Mouse (Mus musculus) forebrain, embryonic 16.5 days (tissue): ENCODE results near the gene Zc3h4. TPM values are rescaled to one million over a fixed set of nuclear protein-coding genes. Genes with fewer than 3 reads are reported as not detected.

Experiments
- ATAC-seq: fragments of 200-750 bp; cut with Nextera tagmentation; 2 replicates; pipeline ENCODE4 v1.8.0; 2017; ENCODE audit warnings: mild to moderate bottlenecking, moderate library complexity
- H3K27ac ChIP-seq: fragments of 300-500 bp; sonication (generic); 2 replicates; pipeline ENCODE4 v1.5.1; 2014; ENCODE audit warnings: low read length, control low read depth
- H3K27me3 ChIP-seq: fragments of 300-500 bp; sonication (generic); replicated peaks from 2 replicates; pipeline ENCODE4 v1.6.1; 2014; ENCODE audit warnings: low read length; ENCODE audit not compliant: control insufficient read depth, insufficient read depth
- H3K36me3 ChIP-seq: fragments of 300-500 bp; sonication (generic); 2 replicates; pipeline ENCODE4 v1.6.1; 2014; ENCODE audit not compliant: control insufficient read depth, insufficient read depth
- H3K4me1 ChIP-seq: fragments of 300-500 bp; sonication (generic); replicated peaks from 2 replicates; pipeline ENCODE4 v1.6.1; 2014; ENCODE audit warnings: low read length; ENCODE audit not compliant: control insufficient read depth, insufficient read depth
- H3K4me2 ChIP-seq: fragments of 300-500 bp; sonication (generic); 2 replicates; pipeline ENCODE4 v1.6.1; 2014; ENCODE audit warnings: mild to moderate bottlenecking, low read length, control low read depth
- H3K4me3 ChIP-seq: fragments of 300-500 bp; sonication (generic); replicated peaks from 2 replicates; pipeline ENCODE4 v1.5.1; 2014; ENCODE audit warnings: mild to moderate bottlenecking, low read length, control low read depth
- H3K9ac ChIP-seq: fragments of 300-500 bp; sonication (generic); replicated peaks from 2 replicates; pipeline ENCODE4 v1.6.1; 2014; ENCODE audit warnings: low read depth, low read length, control low read depth
- H3K9me3 ChIP-seq: fragments of 300-500 bp; sonication (generic); 2 replicates; pipeline ENCODE4 v1.6.1; 2016; ENCODE audit warnings: low read length; ENCODE audit not compliant: control insufficient read depth
- WGBS: fragments of 180-500 bp; shearing (Covaris S2); extraction: QIAGEN DNeasy Blood & Tissue Kit; methylation state at CpG from one replicate; pipeline ENCODE4 v1.1.7; 2014; 5-methylcytosine and 5-hydroxymethylcytosine counted together
- polyA plus RNA-seq: library from polyadenylated mRNA; unstranded; fragments of >200 nt; fragmentation: Nextera tagmentation; extraction: Ambion mirVana; gene quantifications from 2 replicates; pipeline ENCODE4 v1.2.1, GENCODE M21; 2015

Zc3h4 gene
- polyA plus RNA-seq, 1 experiment from 2014 or later = 19.3 TPM

- Histone ChIP-seq H3K9ac (peak overlapping the region; percentile 100), H3K4me3 (peak overlapping the region; percentile 95), H3K4me2 (peak overlapping the region; percentile 76), H3K27me3 (no peaks in the 10 kb centered on the region), H3K4me1 (peaks cover 13% of the 10 kb centered on the region), H3K27ac (peak overlapping the region; percentile 100), H3K36me3 (no peaks in the 10 kb centered on the region), H3K9me3 (no peaks in the 10 kb centered on the region)
- peak; percentile 68 for ATAC-seq
- WGBS = 1% methylated on average over 31 of the region's 31 CpGs
Measured at GRCm38 (mm10) chr7:16399098-16399819, 1.5 kb upstream of the Zc3h4 start.

- Histone ChIP-seq H3K4me3 (peak overlapping the region; percentile 95), H3K4me2 (peak overlapping the region; percentile 76), H3K4me1 (peaks cover 21% of the 10 kb centered on the region), H3K27ac (peak overlapping the region; percentile 100), H3K36me3 (no peaks in the 10 kb centered on the region), H3K9ac (peak overlapping the region; percentile 100), H3K9me3 (no peaks in the 10 kb centered on the region), H3K27me3 (no peaks in the 10 kb centered on the region)
- peak; percentile 94 for ATAC-seq
- WGBS = under 1% methylated on average over 77 of the region's 77 CpGs
Measured at GRCm38 (mm10) chr7:16399820-16400688, 656 bp upstream of the Zc3h4 start.

GRCm38 (mm10) chr7:16401991-16402431 lies 1.3 kb downstream of the Zc3h4 start:
- Histone ChIP-seq H3K4me2 (peak overlapping the region; percentile 80), H3K9me3 (no peaks in the 10 kb centered on the region), H3K4me1 (peaks cover 36% of the 10 kb centered on the region), H3K4me3 (peak overlapping the region; percentile 95), H3K27me3 (no peaks in the 10 kb centered on the region), H3K36me3 (no peaks in the 10 kb centered on the region), H3K9ac (peak overlapping the region; percentile 100), H3K27ac (peak overlapping the region; percentile 100)
- ATAC-seq = no peak
- under 1% methylated on average over 17 of the region's 17 CpGs for WGBS

GRCm38 (mm10) chr7:16402449-16402848 lies 1.7 kb downstream of the Zc3h4 start:
- ATAC-seq = no peak
- H3K9ac ChIP-seq = peak overlapping the region; percentile 100
- 0% methylated on average over 9 of the region's 9 CpGs for WGBS
- H3K4me3 ChIP-seq = peak overlapping the region; percentile 95
- H3K36me3 ChIP-seq = no peaks in the 10 kb centered on the region
- H3K4me2 ChIP-seq = peak overlapping the region; percentile 80
- peak overlapping the region; percentile 100 for H3K27ac ChIP-seq
- H3K27me3 ChIP-seq = no peaks in the 10 kb centered on the region
- no peaks in the 10 kb centered on the region for H3K9me3 ChIP-seq
- H3K4me1 ChIP-seq = peaks cover 36% of the 10 kb centered on the region

GRCm38 (mm10) chr7:16402968-16403948 lies 2.5 kb downstream of the Zc3h4 start:
- H3K4me3 ChIP-seq = peak overlapping the region; percentile 95
- H3K4me2 ChIP-seq = peak overlapping the region; percentile 80
- no peak for ATAC-seq
- peaks cover 36% of the 10 kb centered on the region for H3K4me1 ChIP-seq
- no peaks in the 10 kb centered on the region for H3K27me3 ChIP-seq
- no peaks in the 10 kb centered on the region for H3K36me3 ChIP-seq
- whole genome bisulfite sequencing = 16% methylated on average over 21 of the region's 21 CpGs
- no peaks in the 10 kb centered on the region for H3K9me3 ChIP-seq
- peak overlapping the region; percentile 100 for H3K27ac ChIP-seq
- H3K9ac ChIP-seq = peak overlapping the region; percentile 100

- no peaks in the 10 kb centered on the region for H3K9me3 ChIP-seq
- H3K4me3 ChIP-seq = no peak overlapping the region
- peak overlapping the region; percentile 37 for H3K9ac ChIP-seq
- no peak for ATAC-seq
- peak overlapping the region; percentile 46 for H3K27ac ChIP-seq
- H3K4me2 ChIP-seq = peak overlapping the region; percentile 19; the same call in 1 of the 2 replicates
- H3K4me1 ChIP-seq = peaks cover 28% of the 10 kb centered on the region
- H3K36me3 ChIP-seq = no peaks in the 10 kb centered on the region
- WGBS = 88% methylated on average over 3 of the region's 3 CpGs
- H3K27me3 ChIP-seq = no peaks in the 10 kb centered on the region
Measured at GRCm38 (mm10) chr7:16404315-16405072, 3.8 kb downstream of the Zc3h4 start.

GRCm38 (mm10) chr7:16405073-16405455 lies 4.4 kb downstream of the Zc3h4 start:
- H3K4me2 ChIP-seq = no peak overlapping the region; the same call in 1 of the 2 replicates
- H3K4me3 ChIP-seq = no peak overlapping the region
- no peaks in the 10 kb centered on the region for H3K9me3 ChIP-seq
- H3K4me1 ChIP-seq = peaks cover 28% of the 10 kb centered on the region
- H3K27ac ChIP-seq = peak overlapping the region; percentile 46
- peak overlapping the region; percentile 37; the same call in 1 of the 2 replicates for H3K9ac ChIP-seq
- WGBS = 60% methylated on average over 2 of the region's 2 CpGs
- H3K36me3 ChIP-seq = no peaks in the 10 kb centered on the region
- no peaks in the 10 kb centered on the region for H3K27me3 ChIP-seq
- no peak for ATAC-seq
